In the genomic region with DNA sequence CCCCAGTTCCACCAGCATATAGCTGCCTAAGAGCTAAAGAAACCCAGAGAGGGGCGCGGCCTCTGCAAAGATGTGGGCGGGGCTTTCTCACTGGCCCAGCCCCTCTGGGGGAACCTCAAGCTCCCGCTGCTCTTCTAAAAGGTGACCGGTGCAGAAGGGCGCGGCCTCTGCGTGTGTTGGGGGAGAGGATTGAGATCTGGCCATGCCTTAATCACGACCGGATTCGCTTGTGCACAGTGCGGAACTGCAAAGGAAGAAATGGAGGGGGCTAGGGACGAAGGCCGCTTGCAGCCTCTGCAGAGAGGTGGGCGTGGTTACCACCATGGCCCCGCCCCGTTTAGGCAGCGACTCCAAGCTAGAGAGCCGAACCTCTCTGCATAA, we compare ENCODE assay signal across 8 mouse cellular contexts. TPM values are rescaled to one million over a fixed set of nuclear protein-coding genes. Genes with fewer than 3 reads are reported as not detected.
DNase-seq lines count a peak whose midpoint lies in the region; ATAC-seq and TF ChIP-seq lines count a peak whose summit lies in the region.

No protein-coding gene starts in this region.

- no peak for TF ChIP-seq CTCF in layer of hippocampus, adult 2 months (conservative IDR thresholded peaks at IDR 0.05)
- TF ChIP-seq CTCF in lung, embryonic 14.5 days (IDR thresholded peaks at IDR 0.05; ENCODE audit: low read depth): no peak
- TF ChIP-seq CTCF in olfactory bulb, adult 2 months (IDR thresholded peaks at IDR 0.05; ENCODE audit: insufficient read depth, low read depth, low read length): no peak
- TF ChIP-seq CTCF in thymus, adult 2 months (IDR thresholded peaks at IDR 0.05; ENCODE audit: borderline replicate concordance, control insufficient read depth, extremely low read depth, insufficient read depth, low read length, poor library complexity): peak; percentile 62; the same call in 1 of the 2 replicates

- peak; percentile 98 for ATAC-seq in forebrain, embryonic 16.5 days
- ATAC-seq in lung, embryonic 14.5 days (ENCODE audit: insufficient read depth): peak; percentile 96

- H3K4me3 ChIP-seq in ES-E14 (ENCODE audit: insufficient read depth in 1 of 2, low read depth in 1 of 2, low read length in 2 of 2, poor library complexity in 1 of 2, severe bottlenecking in 1 of 2): peak overlapping the region; percentile 74 to 91
- H3K4me3 ChIP-seq in forebrain, embryonic 16.5 days (replicated peaks; ENCODE audit: low read length): peak overlapping the region; percentile 76
- H3K4me3 ChIP-seq in layer of hippocampus, adult 2 months: peak overlapping the region; percentile 97
- H3K4me3 ChIP-seq in lung, embryonic 14.5 days (ENCODE audit: low read depth, low read length): peak overlapping the region; percentile 76
- peak overlapping the region; percentile 73 for H3K4me3 ChIP-seq in olfactory bulb, adult 2 months (ENCODE audit: insufficient read depth, low read depth, low read length)
- peak overlapping the region; percentile 70 for H3K4me3 ChIP-seq in thymus, adult 2 months (ENCODE audit: control insufficient read depth, insufficient read depth, low read length)

- no peaks in the 10 kb centered on the region for H3K9me3 ChIP-seq in ES-E14 (ENCODE audit: control insufficient read depth, insufficient read depth, low read depth, low read length)
- H3K9me3 ChIP-seq in forebrain, embryonic 16.5 days (ENCODE audit: control insufficient read depth, low read length): no peaks in the 10 kb centered on the region
- H3K9me3 ChIP-seq in lung, embryonic 14.5 days (ENCODE audit: low read depth, low read length): no peaks in the 10 kb centered on the region

- peaks cover 3 to 7% of the 10 kb centered on the region in 2 experiments; a peak in 2 of 4 replicates for H3K4me1 ChIP-seq in ES-E14 (ENCODE audit: control insufficient read depth in 2 of 2, insufficient read depth in 2 of 2, low read length in 2 of 2, poor library complexity in 1 of 2)
- H3K4me1 ChIP-seq in forebrain, embryonic 16.5 days (replicated peaks; ENCODE audit: control insufficient read depth, insufficient read depth, low read length): peaks cover 21% of the 10 kb centered on the region
- H3K4me1 ChIP-seq in lung, embryonic 14.5 days (ENCODE audit: insufficient read depth): peaks cover 24% of the 10 kb centered on the region
- peaks cover 25% of the 10 kb centered on the region for H3K4me1 ChIP-seq in olfactory bulb, adult 2 months (ENCODE audit: control insufficient read depth, insufficient read depth, low read length)
- H3K4me1 ChIP-seq in thymus, adult 2 months (replicated peaks; ENCODE audit: control insufficient read depth, insufficient read depth, low read length): peaks cover 9% of the 10 kb centered on the region

- peak; percentile 97 for DNase-seq in ES-E14 (ENCODE audit: low read depth, low spot score)
- peak; percentile 97 for DNase-seq in cerebellum, adult 11-12 months
- DNase-seq in heart, postnatal 36 days: peak; percentile 95 to 98
- peak; percentile 90 to 94 for DNase-seq in layer of hippocampus, adult 2 months (ENCODE audit: low spot score in 2 of 2)
- peak; percentile 99 for DNase-seq in lung, embryonic 14.5 days
- peak; percentile 96 for DNase-seq in thymus, adult 2 months

- H3K36me3 ChIP-seq in ES-E14 (ENCODE audit: control insufficient read depth, insufficient read depth, low read length, poor library complexity, severe bottlenecking): no peaks in the 10 kb centered on the region
- H3K36me3 ChIP-seq in forebrain, embryonic 16.5 days (ENCODE audit: control insufficient read depth, insufficient read depth): no peaks in the 10 kb centered on the region
- no peaks in the 10 kb centered on the region for H3K36me3 ChIP-seq in lung, embryonic 14.5 days (ENCODE audit: insufficient read depth)
- no peaks in the 10 kb centered on the region for H3K36me3 ChIP-seq in thymus, adult 2 months (ENCODE audit: control insufficient read depth, insufficient read depth, low read length)

- peak overlapping the region; percentile 66 for H3K4me2 ChIP-seq in forebrain, embryonic 16.5 days (ENCODE audit: low read length)
- H3K4me2 ChIP-seq in lung, embryonic 14.5 days: peak overlapping the region; percentile 92

- H3K27ac ChIP-seq in ES-E14 (ENCODE audit: insufficient read depth, low read depth, low read length, poor library complexity, severe bottlenecking): no peak overlapping the region
- H3K27ac ChIP-seq in forebrain, embryonic 16.5 days (ENCODE audit: low read length): peak overlapping the region; percentile 71; the same call in 1 of the 2 replicates
- peak overlapping the region; percentile 84 for H3K27ac ChIP-seq in layer of hippocampus, adult 2 months
- no peak overlapping the region for H3K27ac ChIP-seq in lung, embryonic 14.5 days (ENCODE audit: low read depth)
- H3K27ac ChIP-seq in olfactory bulb, adult 2 months (ENCODE audit: insufficient read depth, low read depth, low read length): peak overlapping the region; percentile 26; the same call in 1 of the 2 replicates
- H3K27ac ChIP-seq in thymus, adult 2 months (ENCODE audit: control insufficient read depth, insufficient read depth, low read length): no peak overlapping the region

- no peak for TF ChIP-seq POLR2A in olfactory bulb, adult 2 months (IDR thresholded peaks at IDR 0.05; ENCODE audit: insufficient read depth, low read depth, low read length)
- 0 out of 2 replicates have a peak, but pooled peaks have one; percentile 37 for TF ChIP-seq POLR2A in thymus, adult 2 months (IDR thresholded peaks at IDR 0.05; ENCODE audit: control insufficient read depth, extremely low read depth, insufficient read depth, low read length, poor library complexity)

- no peak overlapping the region for H3K9ac ChIP-seq in ES-E14 (ENCODE audit: insufficient read depth, low read depth, low read length, poor library complexity, severe bottlenecking)
- H3K9ac ChIP-seq in forebrain, embryonic 16.5 days (replicated peaks; ENCODE audit: low read depth, low read length): peak overlapping the region; percentile 56
- peak overlapping the region; percentile 9; the same call in 1 of the 2 replicates for H3K9ac ChIP-seq in lung, embryonic 14.5 days

- WGBS in forebrain, embryonic 16.5 days: 0% methylated on average over 19 of the region's 19 CpGs
- under 1% methylated on average over 19 of the region's 19 CpGs for WGBS in lung, embryonic 14.5 days
- WGBS in olfactory bulb, adult 2 months: 0% methylated on average over 19 of the region's 19 CpGs
- WGBS in thymus, adult 2 months: under 1% methylated on average over 19 of the region's 19 CpGs

- intact Hi-C loops in heart, postnatal 36 days (cut with DNase I): no loop called here

- in situ Hi-C loops in ES-E14 (cut with MboI; ENCODE audit: low sequenced_read_pairs in 2 of 2, unreplicated experiment in 2 of 2): no loop called here

- H3K27me3 ChIP-seq in forebrain, embryonic 16.5 days (replicated peaks; ENCODE audit: control insufficient read depth, insufficient read depth, low read length): no peaks in the 10 kb centered on the region
- H3K27me3 ChIP-seq in lung, embryonic 14.5 days (ENCODE audit: insufficient read depth, low read length): no peaks in the 10 kb centered on the region
- H3K27me3 ChIP-seq in thymus, adult 2 months (ENCODE audit: control insufficient read depth, insufficient read depth, low read length): no peaks in the 10 kb centered on the region

TF ChIP-seq in ES-E14, 5 proteins besides CTCF, POLR2A, EP300 and RAD21:
- TF ChIP-seq HCFC1 (IDR thresholded peaks at IDR 0.05; ENCODE audit: borderline replicate concordance, insufficient read depth, low read length): no peak
- no peak for TF ChIP-seq MAFK (IDR thresholded peaks at IDR 0.05; ENCODE audit: insufficient read depth, low read depth, low read length)
- TF ChIP-seq CHD2 (IDR thresholded peaks at IDR 0.05; ENCODE audit: low read depth, low read length): no peak
- TF ChIP-seq ZC3H11A (IDR thresholded peaks at IDR 0.05; ENCODE audit: borderline replicate concordance, low read depth, low read length): no peak
- TF ChIP-seq ZNF384 (IDR thresholded peaks at IDR 0.05; ENCODE audit: low read depth, low read length): no peak

RNA-seq across cellular contexts. Expression of gene Rab11fip5, which starts 0.3 kb away (rescaled TPM):
- total RNA-seq in ES-E14 (2012; rRNA removed): 10.7 and 13.4 TPM in 2 replicates
- polyA plus RNA-seq in forebrain, embryonic 16.5 days (2015; fragmentation: Nextera tagmentation; extraction: Ambion mirVana): 15.4 and 19.3 TPM in 2 replicates
- 10 to 100 TPM; 65.0 to 67.0 TPM for total RNA-seq in heart, postnatal 36 days (2021)
- 10 to 100 TPM; 55.1 to 58.2 TPM for total RNA-seq in layer of hippocampus, adult 2 months (2021)
- 10.1 and 10.6 TPM in 2 replicates for polyA plus RNA-seq in lung, embryonic 14.5 days (2014; fragmentation: Nextera tagmentation; extraction: Ambion mirVana)
- polyA plus RNA-seq in olfactory bulb, adult 2 months (2012; ENCODE audit: insufficient read depth, insufficient read length, low replicate concordance, missing spikeins): not detected in 2 replicates
- 10.2 and 13.5 TPM in 2 replicates for polyA plus RNA-seq in thymus, adult 2 months (2012; rRNA removed)

RNA-seq across cellular contexts. Expression of gene Sfxn5, which starts 41.5 kb away (rescaled TPM):
- 4.9 and 5.8 TPM in 2 replicates for total RNA-seq in ES-E14 (2012; rRNA removed)
- polyA plus RNA-seq in forebrain, embryonic 16.5 days (2015; fragmentation: Nextera tagmentation; extraction: Ambion mirVana): 23.1 and 27.1 TPM in 2 replicates
- total RNA-seq in heart, postnatal 36 days (2021): 1 to 10 TPM; 3.4 to 4.1 TPM
- 100 to 1,000 TPM; 167 to 175 TPM for total RNA-seq in layer of hippocampus, adult 2 months (2021)
- polyA plus RNA-seq in lung, embryonic 14.5 days (2014; fragmentation: Nextera tagmentation; extraction: Ambion mirVana): 5.9 and 8.3 TPM in 2 replicates
- polyA plus RNA-seq in olfactory bulb, adult 2 months (2012; ENCODE audit: insufficient read depth, insufficient read length, low replicate concordance, missing spikeins): not detected in 2 replicates
- polyA plus RNA-seq in thymus, adult 2 months (2012; rRNA removed): 3.7 and 5.9 TPM in 2 replicates

RNA-seq across cellular contexts. Expression of gene Noto, which starts 49.0 kb away (rescaled TPM):
- not detected in 2 replicates for total RNA-seq in ES-E14 (2012; rRNA removed)
- polyA plus RNA-seq in forebrain, embryonic 16.5 days (2015; fragmentation: Nextera tagmentation; extraction: Ambion mirVana): not detected in 2 replicates
- not detected for total RNA-seq in heart, postnatal 36 days (2021)
- total RNA-seq in layer of hippocampus, adult 2 months (2021): not detected
- 0.19 and 0.37 TPM in 2 replicates for polyA plus RNA-seq in lung, embryonic 14.5 days (2014; fragmentation: Nextera tagmentation; extraction: Ambion mirVana)
- not detected in 2 replicates for polyA plus RNA-seq in olfactory bulb, adult 2 months (2012; ENCODE audit: insufficient read depth, insufficient read length, low replicate concordance, missing spikeins)
- polyA plus RNA-seq in thymus, adult 2 months (2012; rRNA removed): 0.22 TPM in 1 of 2 replicates, not detected in the other

RNA-seq across cellular contexts. Expression of gene Smyd5, which starts 57.1 kb away (rescaled TPM):
- total RNA-seq in ES-E14 (2012; rRNA removed): 94.1 and 125 TPM in 2 replicates
- polyA plus RNA-seq in forebrain, embryonic 16.5 days (2015; fragmentation: Nextera tagmentation; extraction: Ambion mirVana): 57.9 and 69.8 TPM in 2 replicates
- total RNA-seq in heart, postnatal 36 days (2021): 1 to 10 TPM; 7.8 to 9.2 TPM
- total RNA-seq in layer of hippocampus, adult 2 months (2021): 10 to 100 TPM; 45.4 to 46.0 TPM
- polyA plus RNA-seq in lung, embryonic 14.5 days (2014; fragmentation: Nextera tagmentation; extraction: Ambion mirVana): 67.3 and 68.3 TPM in 2 replicates
- not detected in 2 replicates for polyA plus RNA-seq in olfactory bulb, adult 2 months (2012; ENCODE audit: insufficient read depth, insufficient read length, low replicate concordance, missing spikeins)
- 28.4 and 30.0 TPM in 2 replicates for polyA plus RNA-seq in thymus, adult 2 months (2012; rRNA removed)

Comparison
In these comparisons a context has a peak if more than half of its experiments do, and no peak if none do; other contexts are left out.
1. H3K27ac ChIP-seq: peak in forebrain, embryonic 16.5 days (single experiment), layer of hippocampus, adult 2 months (single experiment) and olfactory bulb, adult 2 months (single experiment); none in ES-E14 (single experiment), lung, embryonic 14.5 days (single experiment) and thymus, adult 2 months (single experiment).
2. RNA of gene Rab11fip5, which starts 0.3 kb away (polyA plus RNA-seq): 15.4 to 19.3 TPM in forebrain, embryonic 16.5 days, 10.2 to 13.5 TPM in thymus, adult 2 months and 10.1 to 10.6 TPM in lung, embryonic 14.5 days; not detected in olfactory bulb, adult 2 months; every median in the first group is over 10 times any median in the second.
3. Peak in every context shown above with its lines, with median percentiles within 50 percentile points of each other: DNase-seq and H3K4me3 ChIP-seq.